Mouse (Mus musculus) bone marrow, adult 2 months (tissue): ENCODE results near the gene Tmsb4x.

Experiments
- CTCF ChIP-seq: fragments of 200-500 bp; IDR thresholded peaks from 2 replicates; pipeline ENCODE4 v1.5.1; 2011; ENCODE audit warnings: low read length, control low read depth; ENCODE audit not compliant: control insufficient read depth, insufficient read depth
- POLR2A ChIP-seq: fragments of 200-500 bp; IDR thresholded peaks from 2 replicates; pipeline ENCODE4 v1.6.1; 2011; ENCODE audit warnings: low read depth, mild to moderate bottlenecking, control low read depth, low read length, borderline replicate concordance; ENCODE audit not compliant: control insufficient read depth

DNA sequence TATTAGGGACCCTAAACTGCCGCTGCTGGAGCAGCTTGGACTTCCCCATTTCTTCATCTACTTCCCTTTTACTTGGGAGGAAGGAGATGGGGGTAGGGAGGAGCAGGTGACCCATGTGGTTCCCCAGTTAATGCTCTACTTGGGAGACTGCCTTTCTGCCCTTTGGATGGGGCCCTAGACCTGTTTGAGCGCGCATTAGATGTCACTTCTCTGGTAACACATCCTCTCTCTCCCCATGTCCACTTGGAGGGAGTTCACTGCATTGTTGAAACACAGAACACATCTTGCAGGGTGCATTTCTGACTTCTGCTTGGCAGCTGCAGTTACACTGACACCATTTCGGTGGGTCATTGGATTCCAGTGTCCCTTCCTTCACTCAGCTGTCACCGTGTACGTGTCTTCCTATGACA lies 1.2 kb upstream of the Tmsb4x start:
- TF ChIP-seq POLR2A: no peak
- no peak for TF ChIP-seq CTCF
